Mouse (Mus musculus) limb, embryonic 10.5 days (tissue): ENCODE data around the gene Ubap1. TPM values are rescaled to one million over a fixed set of nuclear protein-coding genes. Genes with fewer than 3 reads are reported as not detected.

Experiments used
- DNase-seq: peaks from one replicate; pipeline ENCODE4 v3.0.0-alpha.2; 2017; ENCODE audit warnings: low spot score
- H3K27ac ChIP-seq: fragments of 300-500 bp; sonication (generic); 2 replicates; pipeline ENCODE4 v1.5.1; 2016; ENCODE audit warnings: mild to moderate bottlenecking
- H3K27me3 ChIP-seq: fragments of 300-500 bp; sonication (generic); 2 replicates; pipeline ENCODE4 v1.6.1; 2016; ENCODE audit warnings: low read depth, mild to moderate bottlenecking; ENCODE audit not compliant: poor library complexity, severe bottlenecking
- H3K36me3 ChIP-seq: fragments of 300-500 bp; sonication (generic); 2 replicates; pipeline ENCODE4 v1.6.1; 2016; ENCODE audit warnings: mild to moderate bottlenecking, moderate library complexity
- H3K4me1 ChIP-seq: fragments of 300-500 bp; sonication (generic); 2 replicates; pipeline ENCODE4 v1.6.1; 2016
- H3K4me3 ChIP-seq: fragments of 300-500 bp; sonication (generic); 2 replicates; pipeline ENCODE4 v1.5.1; 2016; ENCODE audit warnings: mild to moderate bottlenecking, moderate library complexity
- H3K9me3 ChIP-seq: fragments of 300-500 bp; sonication (generic); replicated peaks from 2 replicates; pipeline ENCODE4 v1.6.1; 2016; ENCODE audit warnings: mild to moderate bottlenecking
- WGBS: fragments of 180-500 bp; shearing (Covaris S2); methylation state at CpG from one replicate; pipeline ENCODE4 v1.1.7; 2016; 5-methylcytosine and 5-hydroxymethylcytosine counted together
- polyA plus RNA-seq: library from polyadenylated mRNA; unstranded; fragments of >200 nt; fragmentation: Nextera tagmentation; extraction: Ambion mirVana; gene quantifications from 2 replicates; pipeline ENCODE4 v1.2.1, GENCODE M21; 2016

Gene Ubap1
- 58.6 and 59.4 TPM in 2 replicates for polyA plus RNA-seq

- Histone ChIP-seq H3K27me3 (no peaks in the 10 kb centered on the region), H3K4me1 (peaks cover 13% of the 10 kb centered on the region; the same call in 1 of the 2 replicates), H3K27ac (peak within 1 kb of the TSS; percentile 95), H3K9me3 (no peaks in the 10 kb centered on the region), H3K36me3 (peaks cover 25% of the 10 kb centered on the region), H3K4me3 (peak within 1 kb of the TSS; percentile 88)
- DNase-seq: peak; percentile 96
- under 1% methylated on average over 31 of the region's 31 CpGs for WGBS
These were observed at the start of gene Ubap1 for GRCm38 (mm10) chr4:41348584-41349198. TSS of gene Ubap1 (plus strand) at chr4:41348996.

- Histone ChIP-seq H3K4me3 (no peak overlapping the region), H3K27ac (no peak overlapping the region), H3K36me3 (peaks cover 93% of the 10 kb centered on the region), H3K27me3 (no peaks in the 10 kb centered on the region), H3K9me3 (no peaks in the 10 kb centered on the region), H3K4me1 (no peaks in the 10 kb centered on the region)
- DNase-seq: no peak
- WGBS: 96% methylated on average over 7 of the region's 7 CpGs
These were observed 45.1 kb upstream of the Ubap1 start for GRCm38 (mm10) chr4:41303671-41304070.

- no peak for DNase-seq
- H3K4me1 ChIP-seq: no peaks in the 10 kb centered on the region
- H3K4me3 ChIP-seq: no peak overlapping the region
- H3K27me3 ChIP-seq: no peaks in the 10 kb centered on the region
- peaks cover 93% of the 10 kb centered on the region for H3K36me3 ChIP-seq
- WGBS: 82% methylated on average over 3 of the region's 3 CpGs
- no peak overlapping the region for H3K27ac ChIP-seq
- no peaks in the 10 kb centered on the region for H3K9me3 ChIP-seq
These were observed 44.5 kb upstream of the Ubap1 start for GRCm38 (mm10) chr4:41304302-41304701.

- H3K4me1 ChIP-seq: no peaks in the 10 kb centered on the region
- no peak overlapping the region for H3K27ac ChIP-seq
- DNase-seq: no peak
- H3K36me3 ChIP-seq: peaks cover 93% of the 10 kb centered on the region
- no peaks in the 10 kb centered on the region for H3K9me3 ChIP-seq
- no peak overlapping the region for H3K4me3 ChIP-seq
- no peaks in the 10 kb centered on the region for H3K27me3 ChIP-seq
- 85% methylated on average over 6 of the region's 6 CpGs for WGBS
These were observed 41.4 kb upstream of the Ubap1 start for GRCm38 (mm10) chr4:41307406-41307805.

GRCm38 (mm10) chr4:41310567-41311563 is 37.9 kb upstream of the Ubap1 start:
- no peaks in the 10 kb centered on the region for H3K27me3 ChIP-seq
- 93% methylated on average over 9 of the region's 9 CpGs for WGBS

GRCm38 (mm10) chr4:41313722-41314121 is 35.1 kb upstream of the Ubap1 start:
- H3K27me3 ChIP-seq: no peaks in the 10 kb centered on the region
- peak; percentile 34 for DNase-seq
- H3K27ac ChIP-seq: peak overlapping the region; percentile 93
- H3K4me3 ChIP-seq: peak overlapping the region; percentile 76
- peaks cover 18% of the 10 kb centered on the region for H3K4me1 ChIP-seq
- no peaks in the 10 kb centered on the region for H3K9me3 ChIP-seq
- peaks cover 44% of the 10 kb centered on the region for H3K36me3 ChIP-seq
- WGBS: 21% methylated on average over 14 of the region's 14 CpGs

More at GRCm38 (mm10) chr4:41310567-41311563, 37.9 kb upstream of the Ubap1 start:
- H3K27ac ChIP-seq: no peak overlapping the region
- no peaks in the 10 kb centered on the region for H3K9me3 ChIP-seq
- H3K4me1 ChIP-seq: peaks cover 18% of the 10 kb centered on the region
- H3K4me3 ChIP-seq: no peak overlapping the region
- peaks cover 73% of the 10 kb centered on the region for H3K36me3 ChIP-seq
- DNase-seq: no peak

- Histone ChIP-seq H3K4me3 (peak within 1 kb of the TSS; percentile 76), H3K27ac (peak within 1 kb of the TSS; percentile 93), H3K36me3 (peaks cover 37% of the 10 kb centered on the region), H3K27me3 (no peaks in the 10 kb centered on the region), H3K4me1 (peaks cover 18% of the 10 kb centered on the region), H3K9me3 (no peaks in the 10 kb centered on the region)
- DNase-seq: peak; percentile 94
- under 1% methylated on average over 70 of the region's 70 CpGs for WGBS
These were observed 34.4 kb upstream of the Ubap1 start, which contains the start of gene Dcaf12 for GRCm38 (mm10) chr4:41314141-41315129. TSS of gene Dcaf12 (minus strand) at chr4:41314889.

GRCm38 (mm10) chr4:41315173-41315572 is 33.6 kb upstream of the Ubap1 start:
- Histone ChIP-seq H3K9me3 (no peaks in the 10 kb centered on the region), H3K4me3 (peak overlapping the region; percentile 76), H3K27ac (peak overlapping the region; percentile 93), H3K36me3 (peaks cover 30% of the 10 kb centered on the region), H3K4me1 (peaks cover 18% of the 10 kb centered on the region), H3K27me3 (no peaks in the 10 kb centered on the region)
- 43% methylated on average over 8 of the region's 8 CpGs for WGBS
- peak; percentile 35 for DNase-seq

- Histone ChIP-seq H3K4me3 (no peak overlapping the region), H3K9me3 (no peaks in the 10 kb centered on the region), H3K36me3 (no peaks in the 10 kb centered on the region; the same call in 1 of the 2 replicates), H3K4me1 (peaks cover 14% of the 10 kb centered on the region), H3K27me3 (no peaks in the 10 kb centered on the region), H3K27ac (no peak overlapping the region)
- DNase-seq: no peak
- 91% methylated on average over 5 of the region's 5 CpGs for WGBS
These were observed 30.5 kb upstream of the Ubap1 start for GRCm38 (mm10) chr4:41318267-41318666.

- H3K27ac ChIP-seq: no peak overlapping the region
- WGBS: 83% methylated on average over 4 of the region's 4 CpGs
- H3K4me1 ChIP-seq: no peaks in the 10 kb centered on the region
- H3K27me3 ChIP-seq: no peaks in the 10 kb centered on the region
- DNase-seq: no peak
- no peaks in the 10 kb centered on the region for H3K9me3 ChIP-seq
- H3K4me3 ChIP-seq: no peak overlapping the region
- H3K36me3 ChIP-seq: no peaks in the 10 kb centered on the region
These were observed 27.8 kb upstream of the Ubap1 start for GRCm38 (mm10) chr4:41320971-41321370.

GRCm38 (mm10) chr4:41326876-41327275 is 21.9 kb upstream of the Ubap1 start:
- no peak for DNase-seq
- Histone ChIP-seq H3K27ac (no peak overlapping the region), H3K9me3 (no peaks in the 10 kb centered on the region), H3K36me3 (no peaks in the 10 kb centered on the region), H3K4me3 (no peak overlapping the region), H3K27me3 (no peaks in the 10 kb centered on the region), H3K4me1 (no peaks in the 10 kb centered on the region)
- 93% methylated on average over 6 of the region's 6 CpGs for WGBS

GRCm38 (mm10) chr4:41329481-41329880 is 19.3 kb upstream of the Ubap1 start:
- 61% methylated on average over 4 of the region's 4 CpGs for WGBS
- no peak overlapping the region for H3K4me3 ChIP-seq
- no peaks in the 10 kb centered on the region for H3K4me1 ChIP-seq
- H3K9me3 ChIP-seq: no peaks in the 10 kb centered on the region
- H3K27me3 ChIP-seq: no peaks in the 10 kb centered on the region
- no peak overlapping the region for H3K27ac ChIP-seq
- no peak for DNase-seq
- no peaks in the 10 kb centered on the region for H3K36me3 ChIP-seq
